Mouse (Mus musculus): ENCODE data around the gene Ly6g5c. TPM values are rescaled to one million over a fixed set of nuclear protein-coding genes. Genes with fewer than 3 reads are reported as not detected.
A peak's percentile ranks its signal among the peaks of the same experiment; 100 is the strongest.

The Ly6g5c gene
- total RNA-seq (2021), result not detected
- long read RNA-seq, experiment 1, result 0 reads
- long read RNA-seq, experiment 2, result 0 reads

GRCm38 (mm10) chr17:35108097-35108496 is at the start of gene Ly6g5c:
Ly6g5c (plus strand) TSS chr17:35108279.
- intact Hi-C loops (cut with DNase I), result no loop called here
- no peak for DNase-seq (ENCODE audit: low spot score in 2 of 2)

DNA sequence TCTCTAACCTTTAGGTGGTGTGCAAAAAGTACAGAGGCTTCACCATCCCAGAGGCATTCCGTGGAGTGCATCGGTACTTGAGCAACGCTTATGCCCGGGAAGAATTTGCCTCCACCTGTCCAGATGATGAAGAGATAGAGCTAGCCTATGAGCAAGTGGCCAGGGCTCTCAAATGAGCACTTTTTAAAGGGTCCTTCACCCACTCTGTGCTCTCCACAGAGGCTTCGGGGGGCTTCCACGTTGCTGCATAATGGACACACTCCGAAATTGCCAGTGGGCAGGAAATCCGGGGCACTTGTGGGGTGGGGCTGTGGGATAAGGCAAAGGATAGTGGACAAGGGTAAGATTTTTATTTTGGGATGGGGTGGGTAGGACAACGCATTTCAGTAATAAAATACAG is 49.8 kb upstream of the Ly6g5c start:
- intact Hi-C loops (cut with DNase I), result no loop called here

GRCm38 (mm10) chr17:35058911-35059892 is 48.9 kb upstream of the Ly6g5c start, which contains the start of gene Ddah2:
Ddah2 (plus strand) TSS chr17:35059035.
- intact Hi-C loops (cut with DNase I), result loop anchor here (1.0 kb wide), 1 partner anchor 38 kb away; no protein-coding TSS in a partner anchor

More for the DNA sequence above, 49.8 kb upstream of the Ly6g5c start:
- no peak for DNase-seq (ENCODE audit: low spot score in 2 of 2)

DNA sequence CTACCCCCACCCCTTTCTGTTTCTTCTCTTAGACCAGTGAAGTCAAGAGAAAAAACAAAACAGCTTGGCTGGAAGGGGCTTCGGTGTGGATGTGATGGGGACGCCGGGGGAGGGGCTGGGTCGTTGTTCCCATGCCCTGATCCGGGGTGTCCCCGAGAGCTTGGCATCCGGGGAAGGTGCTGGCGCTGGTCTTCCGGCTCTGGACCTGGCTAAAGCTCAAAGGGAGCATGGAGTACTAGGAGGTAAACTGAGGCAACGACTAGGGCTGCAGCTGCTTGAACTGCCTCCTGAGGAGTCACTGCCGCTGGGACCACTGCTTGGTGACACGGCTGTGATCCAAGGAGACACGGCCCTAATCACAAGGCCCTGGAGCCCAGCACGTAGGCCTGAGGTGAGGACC is 48.0 kb upstream of the Ly6g5c start:
- intact Hi-C loops (cut with DNase I), result no loop called here
- DNase-seq (ENCODE audit: low spot score in 2 of 2), result no peak

More at GRCm38 (mm10) chr17:35058911-35059892, 48.9 kb upstream of the Ly6g5c start, which contains the start of gene Ddah2:
- DNase-seq (ENCODE audit: low spot score in 2 of 2), result peak; percentile 67 to 79

- DNase-seq (ENCODE audit: low spot score in 2 of 2), result no peak
- intact Hi-C loops (cut with DNase I), result no loop called here
Measured at GRCm38 (mm10) chr17:35060737-35061297, 47.3 kb upstream of the Ly6g5c start.

- DNase-seq (ENCODE audit: low spot score in 2 of 2), result no peak
- intact Hi-C loops (cut with DNase I), result no loop called here
Measured at GRCm38 (mm10) chr17:35061299-35061698, 46.8 kb upstream of the Ly6g5c start.

DNA sequence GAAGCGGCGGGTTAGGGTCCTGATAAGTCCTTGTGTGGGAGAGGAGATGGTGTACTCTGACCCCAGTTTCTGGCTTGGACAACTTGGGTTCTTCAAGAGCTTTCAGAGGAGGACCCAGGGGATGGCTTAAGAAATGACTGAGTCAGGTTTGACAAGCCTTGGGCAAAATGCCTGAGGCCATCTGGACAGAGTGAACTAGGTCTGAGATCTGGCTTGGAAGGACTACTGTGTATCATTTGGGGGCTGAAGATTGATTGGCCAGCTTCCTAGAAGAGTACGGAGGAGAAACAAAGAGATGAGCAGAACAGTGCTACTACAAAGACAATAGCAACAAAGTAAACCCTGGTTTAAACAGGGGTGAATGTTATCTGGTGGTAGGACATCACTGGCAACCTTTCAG is 44.6 kb upstream of the Ly6g5c start:
- intact Hi-C loops (cut with DNase I), result no loop called here
- DNase-seq (ENCODE audit: low spot score in 2 of 2), result no peak

- no peak for DNase-seq (ENCODE audit: low spot score in 2 of 2)
- intact Hi-C loops (cut with DNase I), result no loop called here
Measured at GRCm38 (mm10) chr17:35064378-35064877, 43.7 kb upstream of the Ly6g5c start.

DNA sequence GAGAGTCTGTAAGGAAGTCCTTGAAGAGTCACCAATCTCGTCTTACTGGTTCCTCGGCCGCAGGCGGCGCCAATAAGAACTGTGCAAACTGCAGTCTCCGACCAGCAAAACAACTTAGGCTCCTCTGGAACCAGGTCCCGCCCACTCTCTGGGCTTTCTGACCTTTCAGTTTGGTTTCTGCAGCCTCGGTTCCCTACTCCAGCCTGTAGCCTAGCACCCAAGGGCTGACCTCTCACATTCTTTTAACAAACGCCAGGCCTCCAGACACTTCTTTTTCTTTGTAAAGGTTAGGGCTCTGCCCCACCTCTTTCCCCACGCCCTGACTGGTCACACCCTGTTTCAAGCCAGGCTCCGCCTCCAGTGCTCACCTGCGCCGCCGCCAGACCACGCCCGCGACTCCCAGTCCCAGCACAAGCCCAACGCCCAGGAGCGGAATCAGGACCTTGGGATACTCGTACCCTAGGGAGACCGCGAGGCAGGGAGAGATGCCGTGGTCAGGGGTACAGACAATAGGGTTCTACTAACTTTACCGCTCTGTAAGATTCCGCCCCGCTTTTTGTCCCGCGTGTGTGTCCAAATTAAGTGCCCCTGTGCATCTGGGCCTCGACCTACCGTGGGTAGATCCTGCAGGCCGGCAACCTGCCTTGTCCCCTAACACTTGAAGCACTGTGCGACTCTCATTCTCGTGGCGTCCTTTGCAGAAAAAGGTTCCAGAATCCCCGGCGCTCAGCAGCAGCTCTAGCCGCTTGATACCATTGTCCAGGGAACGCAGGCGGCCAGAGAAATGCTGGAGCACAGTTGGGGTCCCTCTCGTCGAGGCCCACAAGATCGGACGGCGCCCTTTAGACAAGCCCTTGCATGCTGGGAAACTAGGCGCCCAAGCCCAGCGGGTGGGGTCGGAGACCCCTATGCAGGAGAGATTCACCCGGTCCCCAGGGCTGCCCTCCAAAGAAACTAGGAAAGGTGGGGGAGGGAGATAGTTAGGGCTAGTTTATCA is 42.8 kb upstream of the Ly6g5c start, which contains the start of gene Ly6g6c:
TSS of gene Ly6g6c (plus strand) at position 438 of the 997 bp plus-strand sequence.
- intact Hi-C loops (cut with DNase I), result no loop called here
- no peak for DNase-seq (ENCODE audit: low spot score in 2 of 2)

- no peak for DNase-seq (ENCODE audit: low spot score in 2 of 2)
- intact Hi-C loops (cut with DNase I), result no loop called here
Measured at GRCm38 (mm10) chr17:35066084-35066483, 42.0 kb upstream of the Ly6g5c start, which contains the start of gene Mpig6b. Mpig6b (minus strand) TSS chr17:35066184.

GRCm38 (mm10) chr17:35068213-35068914 is 39.7 kb upstream of the Ly6g5c start:
- DNase-seq (ENCODE audit: low spot score in 2 of 2), result no peak
- intact Hi-C loops (cut with DNase I), result no loop called here

GRCm38 (mm10) chr17:35070556-35071229 is 37.4 kb upstream of the Ly6g5c start:
- intact Hi-C loops (cut with DNase I), result no loop called here
- no peak for DNase-seq (ENCODE audit: low spot score in 2 of 2)

- DNase-seq (ENCODE audit: low spot score in 2 of 2), result no peak
- intact Hi-C loops (cut with DNase I), result no loop called here
Measured at GRCm38 (mm10) chr17:35071454-35071853, 36.6 kb upstream of the Ly6g5c start.

- intact Hi-C loops (cut with DNase I), result no loop called here
- no peak for DNase-seq (ENCODE audit: low spot score in 2 of 2)
Measured at GRCm38 (mm10) chr17:35074097-35074496, 34.0 kb upstream of the Ly6g5c start.

- DNase-seq (ENCODE audit: low spot score in 2 of 2), result no peak
- intact Hi-C loops (cut with DNase I), result no loop called here
Measured at GRCm38 (mm10) chr17:35076507-35077176, 31.4 kb upstream of the Ly6g5c start, which contains the start of gene Ly6g6e. Ly6g6e (plus strand) TSS chr17:35076902.

DNA sequence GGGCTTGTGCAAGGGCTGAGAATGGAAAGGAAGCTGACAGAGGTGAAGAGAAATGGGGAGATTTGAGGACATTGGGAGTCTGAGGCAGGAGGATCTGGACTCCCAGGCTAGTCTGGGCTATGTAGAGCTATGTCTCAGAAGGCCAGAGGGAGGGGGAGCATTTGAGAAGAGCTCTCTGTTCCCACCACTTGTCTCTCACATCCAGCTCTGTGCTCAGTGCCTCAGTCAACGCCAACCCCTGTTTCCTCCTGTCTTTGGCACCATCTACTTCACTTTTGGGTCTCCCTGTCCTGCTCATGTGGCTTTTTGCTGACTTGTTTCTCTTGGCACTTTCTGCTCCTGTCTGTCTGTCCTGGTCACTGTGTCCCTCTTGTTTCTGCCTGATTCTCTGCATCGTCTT is 30.8 kb upstream of the Ly6g5c start:
- intact Hi-C loops (cut with DNase I), result no loop called here
- no peak for DNase-seq (ENCODE audit: low spot score in 2 of 2)

GRCm38 (mm10) chr17:35077786-35078233 is 30.3 kb upstream of the Ly6g5c start, which contains the start of gene Ly6g6d:
Ly6g6d (minus strand) TSS chr17:35078065.
- intact Hi-C loops (cut with DNase I), result no loop called here
- no peak for DNase-seq (ENCODE audit: low spot score in 2 of 2)

All from left cerebral cortex, postnatal 14 days (tissue).